Comparison of ENCODE assay signal across 18 mouse cellular contexts in genomic region chr3:50269680-50270079, GRCm38 (mm10).
DNase-seq lines count a peak whose midpoint lies in the region; ATAC-seq and TF ChIP-seq lines count a peak whose summit lies in the region.
"Had no signal": no experiment of that assay in that cellular context is flagged by ENCODE, and none has a peak within 500 bp of the region (broad histone marks: within the 10 kb centered on the region; RNA-seq: fewer than 3 reads in every experiment).

No protein-coding gene starts in this region.

- TF ChIP-seq POLR2A in brain, embryonic 14.5 days (IDR thresholded peaks at IDR 0.05; ENCODE audit: borderline replicate concordance, extremely low read depth, insufficient read depth, insufficient read length, poor library complexity, severe bottlenecking): no peak

- no peak overlapping the region for H3K9ac ChIP-seq in forebrain, embryonic 14.5 days (ENCODE audit: low read length)
- H3K9ac ChIP-seq in midbrain, postnatal 0 days (replicated peaks; ENCODE audit: low read length, poor library complexity, severe bottlenecking): no peak overlapping the region
- no peak overlapping the region for H3K9ac ChIP-seq in heart, embryonic 11.5 days (ENCODE audit: low read depth, low read length)
- H3K9ac ChIP-seq: embryonic facial prominence, embryonic 12.5 days; heart, embryonic 13.5 days; liver, embryonic 12.5 days; lung, embryonic 15.5 days had no signal

- ATAC-seq in forebrain, embryonic 14.5 days: no peak
- ATAC-seq in midbrain, postnatal 0 days (ENCODE audit: low FRiP score): no peak
- no peak for ATAC-seq in heart, embryonic 11.5 days (replicated peaks; ENCODE audit: insufficient number of reproducible peaks, low FRiP score, low TSS enrichment)
- ATAC-seq: activated CD4-positive, CD25-positive, alpha-beta regulatory T cell, adult 4 months; hindbrain, postnatal 0 days; liver, embryonic 12.5 days had no signal

- TF ChIP-seq CTCF in brain, embryonic 14.5 days (IDR thresholded peaks at IDR 0.05; ENCODE audit: borderline replicate concordance, extremely low read depth, insufficient read depth, insufficient read length): no peak
- no peak for TF ChIP-seq CTCF in midbrain, postnatal 0 days (IDR thresholded peaks at IDR 0.05)

- peak; percentile 49 for DNase-seq in forebrain, embryonic 14.5 days (ENCODE audit: low spot score)
- DNase-seq in forebrain, embryonic 10.5 days (ENCODE audit: extremely low spot score, low spot score): no peak
- DNase-seq in brain, embryonic 14.5 days (ENCODE audit: low read depth): peak; percentile 47
- peak; percentile 54 to 69 for DNase-seq in cerebellum, postnatal 14 days
- peak; percentile 17 to 21 for DNase-seq in layer of hippocampus, postnatal 10 days (ENCODE audit: low spot score in 2 of 2)
- no peak for DNase-seq in thymus, postnatal 25 days
- DNase-seq in midbrain, postnatal 0 days (ENCODE audit: low spot score): no peak
- DNase-seq: adrenal gland, postnatal 25 days; heart, postnatal 4 days; kidney, adult 2 months; kidney, postnatal 36 days had no signal

- no peaks in the 10 kb centered on the region for H3K27me3 ChIP-seq in forebrain, embryonic 14.5 days (replicated peaks; ENCODE audit: control insufficient read depth, insufficient read depth, low read length)
- H3K27me3 ChIP-seq in forebrain, embryonic 10.5 days (ENCODE audit: poor library complexity, severe bottlenecking): no peaks in the 10 kb centered on the region
- no peaks in the 10 kb centered on the region for H3K27me3 ChIP-seq in midbrain, postnatal 0 days (ENCODE audit: insufficient read depth, low read length)
- H3K27me3 ChIP-seq in heart, embryonic 11.5 days (ENCODE audit: control insufficient read depth, insufficient read depth, low read length): no peaks in the 10 kb centered on the region
- H3K27me3 ChIP-seq: embryonic facial prominence, embryonic 12.5 days; heart, embryonic 13.5 days; liver, embryonic 12.5 days; lung, embryonic 15.5 days had no signal

- H3K9me3 ChIP-seq in forebrain, embryonic 14.5 days (replicated peaks; ENCODE audit: control insufficient read depth, low read length): no peaks in the 10 kb centered on the region
- H3K9me3 ChIP-seq in forebrain, embryonic 10.5 days: no peaks in the 10 kb centered on the region
- H3K9me3 ChIP-seq in midbrain, postnatal 0 days (ENCODE audit: low read length): no peaks in the 10 kb centered on the region
- no peaks in the 10 kb centered on the region for H3K9me3 ChIP-seq in heart, embryonic 11.5 days (replicated peaks; ENCODE audit: control insufficient read depth, low read length)
- H3K9me3 ChIP-seq: embryonic facial prominence, embryonic 12.5 days; heart, embryonic 13.5 days; liver, embryonic 12.5 days; lung, embryonic 15.5 days had no signal

- H3K4me1 ChIP-seq in forebrain, embryonic 14.5 days (ENCODE audit: control insufficient read depth, insufficient read depth, low read length): no peaks in the 10 kb centered on the region
- H3K4me1 ChIP-seq in forebrain, embryonic 10.5 days: no peaks in the 10 kb centered on the region
- H3K4me1 ChIP-seq in midbrain, postnatal 0 days (ENCODE audit: insufficient read depth, low read length): peaks cover under 1% of the 10 kb centered on the region; the same call in 1 of the 2 replicates
- H3K4me1 ChIP-seq in heart, embryonic 11.5 days (ENCODE audit: control insufficient read depth, insufficient read depth, low read length): no peaks in the 10 kb centered on the region
- H3K4me1 ChIP-seq: embryonic facial prominence, embryonic 12.5 days; heart, embryonic 13.5 days; liver, embryonic 12.5 days; lung, embryonic 15.5 days had no signal

- WGBS in forebrain, embryonic 14.5 days: 73% methylated on average over 4 of the region's 4 CpGs
- whole genome bisulfite sequencing in forebrain, embryonic 10.5 days: 94% methylated on average over 4 of the region's 4 CpGs
- 87% methylated on average over 4 of the region's 4 CpGs for WGBS in midbrain, postnatal 0 days
- 78% methylated on average over 4 of the region's 4 CpGs for WGBS in heart, embryonic 11.5 days (ENCODE audit: insufficient replicate concordance)

- no peaks in the 10 kb centered on the region for H3K36me3 ChIP-seq in forebrain, embryonic 14.5 days (ENCODE audit: control insufficient read depth, insufficient read depth, low read length)
- H3K36me3 ChIP-seq in forebrain, embryonic 10.5 days (replicated peaks): no peaks in the 10 kb centered on the region
- H3K36me3 ChIP-seq in midbrain, postnatal 0 days (ENCODE audit: insufficient read depth, low read length): no peaks in the 10 kb centered on the region
- no peaks in the 10 kb centered on the region for H3K36me3 ChIP-seq in heart, embryonic 11.5 days (ENCODE audit: control insufficient read depth, insufficient read depth, low read length)
- H3K36me3 ChIP-seq: embryonic facial prominence, embryonic 12.5 days; heart, embryonic 13.5 days; liver, embryonic 12.5 days; lung, embryonic 15.5 days had no signal

- H3K4me3 ChIP-seq in forebrain, embryonic 14.5 days (ENCODE audit: low read depth, low read length): no peak overlapping the region
- H3K4me3 ChIP-seq in forebrain, embryonic 10.5 days: no peak overlapping the region
- no peak overlapping the region for H3K4me3 ChIP-seq in midbrain, postnatal 0 days (ENCODE audit: low read depth, low read length)
- no peak overlapping the region for H3K4me3 ChIP-seq in heart, embryonic 11.5 days (ENCODE audit: low read depth, low read length)
- H3K4me3 ChIP-seq: embryonic facial prominence, embryonic 12.5 days; heart, embryonic 13.5 days; liver, embryonic 12.5 days; lung, embryonic 15.5 days had no signal

- no peak overlapping the region for H3K27ac ChIP-seq in forebrain, embryonic 14.5 days (ENCODE audit: low read depth, low read length)
- H3K27ac ChIP-seq in forebrain, embryonic 10.5 days: no peak overlapping the region
- no peak overlapping the region for H3K27ac ChIP-seq in midbrain, postnatal 0 days (ENCODE audit: low read depth, low read length)
- H3K27ac ChIP-seq in heart, embryonic 11.5 days (ENCODE audit: low read depth, low read length): no peak overlapping the region
- H3K27ac ChIP-seq: embryonic facial prominence, embryonic 12.5 days; heart, embryonic 13.5 days; hindbrain, postnatal 0 days; liver, embryonic 12.5 days; lung, embryonic 15.5 days had no signal

- no peak overlapping the region for H3K4me2 ChIP-seq in forebrain, embryonic 14.5 days (ENCODE audit: low read length)
- H3K4me2 ChIP-seq in midbrain, postnatal 0 days (ENCODE audit: low read depth, low read length, poor library complexity, severe bottlenecking): no peak overlapping the region
- H3K4me2 ChIP-seq in heart, embryonic 11.5 days: no peak overlapping the region
- H3K4me2 ChIP-seq: embryonic facial prominence, embryonic 12.5 days; heart, embryonic 13.5 days; liver, embryonic 12.5 days; lung, embryonic 15.5 days had no signal

Comparison
In these comparisons a context has a peak if more than half of its experiments do, and no peak if none do; other contexts are left out.
1. DNase-seq: peak in forebrain, embryonic 14.5 days (single experiment), brain, embryonic 14.5 days (single experiment), cerebellum, postnatal 14 days (2 of 2) and layer of hippocampus, postnatal 10 days (2 of 2); none in forebrain, embryonic 10.5 days (single experiment), thymus, postnatal 25 days (single experiment) and midbrain, postnatal 0 days (single experiment).